Comparison of ENCODE assay signal across 10 mouse cellular contexts in genomic region chr15:10464678-10465077, GRCm38 (mm10).
"Had no signal": no experiment of that assay in that cellular context is flagged by ENCODE, and none has a peak within 500 bp of the region (broad histone marks: within the 10 kb centered on the region; RNA-seq: fewer than 3 reads in every experiment).

No protein-coding gene starts in this region.

- ATAC-seq: lung, postnatal 0 days; midbrain, embryonic 13.5 days; midbrain, embryonic 15.5 days had no signal

- DNase-seq: lung, adult 2 months; lung, postnatal 14 days; lung, postnatal 36 days; right cerebral cortex, postnatal 14 days; thymus, adult 2 months; thymus, postnatal 25 days; thymus, postnatal 4 days had no signal
